Mouse (Mus musculus): Measurements from ENCODE around the gene Papolb. TPM values are rescaled to one million over a fixed set of nuclear protein-coding genes. Genes with fewer than 3 reads are reported as not detected.

Gene Papolb
- total and polyA plus RNA-seq, 3 experiments = not detected

DNA sequence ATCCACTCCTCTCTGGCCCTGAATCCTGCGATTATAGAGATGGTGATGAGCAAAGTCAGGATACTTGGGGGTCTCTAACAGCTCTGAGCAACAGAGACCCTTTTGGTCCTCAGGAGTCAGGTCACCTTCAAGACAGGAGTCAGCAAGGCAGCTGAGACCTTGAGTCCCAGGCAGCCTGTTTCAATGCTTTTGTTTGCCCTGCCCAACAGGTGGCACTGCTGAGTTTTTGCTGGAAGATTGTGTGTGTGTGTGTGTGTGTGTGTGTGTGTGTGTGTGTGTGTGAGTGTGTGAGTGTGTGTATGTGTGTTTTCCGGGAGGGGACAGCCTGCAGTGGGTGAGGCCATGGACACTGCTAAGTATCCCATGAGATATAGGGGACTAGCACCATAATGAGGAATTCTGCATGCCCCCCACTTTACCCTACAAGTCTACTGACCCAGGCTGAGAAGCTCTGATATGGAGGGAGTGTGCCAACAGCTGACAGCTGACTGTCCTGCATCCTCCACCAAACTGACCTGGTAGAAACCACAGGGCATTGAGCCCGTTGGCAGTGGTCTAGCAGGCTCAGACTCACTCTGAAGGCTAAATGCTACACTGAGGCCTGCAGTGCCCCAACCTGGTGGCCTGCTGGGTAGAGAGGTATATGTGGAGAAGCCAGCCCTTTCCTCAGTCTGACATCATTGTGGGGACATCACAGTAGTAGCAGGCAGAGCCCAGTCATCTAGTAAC, 24.0 kb downstream of the Papolb start:
- peak; percentile 27 for DNase-seq (ENCODE audit: low read depth, low spot score)
- Histone ChIP-seq H3K36me3 (ENCODE audit: control insufficient read depth in 1 of 2, insufficient read depth in 2 of 2, low read length in 2 of 2) (no peaks in the 10 kb centered on the region), H3K27ac (ENCODE audit: control insufficient read depth, low read depth, low read length) (no peak overlapping the region), H3K9ac (ENCODE audit: control insufficient read depth, low read depth, low read length, poor library complexity, severe bottlenecking) (no peak overlapping the region), H3K4me1 (ENCODE audit: control insufficient read depth in 1 of 2, insufficient read depth in 2 of 2, low read length in 2 of 2) (no peaks in the 10 kb centered on the region), H3K79me2 (ENCODE audit: control insufficient read depth, insufficient read depth, low read length, poor library complexity) (no peaks in the 10 kb centered on the region), H3K9me3 (replicated peaks; ENCODE audit: insufficient read depth, low read length) (no peaks in the 10 kb centered on the region), H3K4me3 (ENCODE audit: control insufficient read depth in 1 of 2, insufficient read depth in 1 of 2, low read depth in 2 of 2, low read length in 2 of 2) (no peak overlapping the region), H3K27me3 (ENCODE audit: control insufficient read depth in 1 of 2, insufficient read depth in 2 of 2, low read length in 2 of 2) (no peaks in the 10 kb centered on the region; a peak in 1 of 4 replicates)
- TF ChIP-seq TCF12 (IDR thresholded peaks at IDR 0.05; ENCODE audit: low read depth, low read length) (no peak), MYC (IDR thresholded peaks at IDR 0.05; ENCODE audit: low read depth, low read length) (no peak), CHD2 (IDR thresholded peaks at IDR 0.05; ENCODE audit: low read length) (no peak), MAZ (IDR thresholded peaks at IDR 0.05; ENCODE audit: low read depth, low read length) (no peak), HCFC1 (IDR thresholded peaks at IDR 0.05; ENCODE audit: low read depth, low read length) (no peak), SMC3 (IDR thresholded peaks at IDR 0.05; ENCODE audit: low read depth, low read length) (peak; percentile 22; the same call in 1 of the 2 replicates), SIN3A (IDR thresholded peaks at IDR 0.05; ENCODE audit: low read length) (no peak), ZMIZ1 (IDR thresholded peaks at IDR 0.05; ENCODE audit: low read depth, low read length) (no peak), KAT2A (conservative IDR thresholded peaks at IDR 0.05; ENCODE audit: low read depth, low read length) (no peak), CTCF (IDR thresholded peaks at IDR 0.05 in 2 of 3, conservative IDR thresholded peaks at IDR 0.05 in 1 of 3; ENCODE audit: control insufficient read depth in 1 of 3, insufficient read depth in 1 of 3, low read depth in 2 of 3, low read length in 3 of 3, poor library complexity in 1 of 3, severe bottlenecking in 1 of 3) (peak in 2 of 3 experiments; percentile 40 to 46; a peak in 4 of 6 replicates), TAL1 (IDR thresholded peaks at IDR 0.05; ENCODE audit: low read length) (no peak), GABPA (IDR thresholded peaks at IDR 0.05; ENCODE audit: low read depth, low read length) (no peak), MYB (IDR thresholded peaks at IDR 0.05; ENCODE audit: low read depth, low read length) (no peak), JUND (IDR thresholded peaks at IDR 0.05; ENCODE audit: low read depth, low read length) (no peak)

DNA sequence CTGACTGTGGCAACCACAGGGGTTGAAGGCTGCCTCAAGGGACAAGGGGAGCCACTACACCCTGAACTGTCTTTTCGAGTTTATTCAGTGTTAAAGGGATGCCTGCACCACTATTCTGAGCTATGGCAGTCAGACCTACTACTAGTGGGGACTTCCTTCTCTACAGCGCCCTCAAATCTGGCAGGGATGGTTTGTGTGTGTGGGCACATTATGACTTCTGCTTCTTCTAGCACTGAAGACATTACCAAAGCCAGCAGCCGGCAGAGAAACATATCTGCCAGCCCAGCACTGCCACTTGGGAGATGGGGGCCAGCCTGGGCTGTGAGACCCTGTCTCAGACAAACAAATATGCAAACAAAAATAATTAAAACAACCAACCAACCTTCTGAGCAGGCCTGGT, 25.7 kb downstream of the Papolb start:
- no peaks in the 10 kb centered on the region for H3K4me1 ChIP-seq (ENCODE audit: control insufficient read depth in 1 of 2, insufficient read depth in 2 of 2, low read length in 2 of 2)
- no peaks in the 10 kb centered on the region for H3K79me2 ChIP-seq (ENCODE audit: control insufficient read depth, insufficient read depth, low read length, poor library complexity)
- no peaks in the 10 kb centered on the region for H3K27me3 ChIP-seq (ENCODE audit: control insufficient read depth in 1 of 2, insufficient read depth in 2 of 2, low read length in 2 of 2)
- no peak for DNase-seq (ENCODE audit: low read depth, low spot score)
- H3K4me3 ChIP-seq (ENCODE audit: control insufficient read depth in 1 of 2, insufficient read depth in 1 of 2, low read depth in 2 of 2, low read length in 2 of 2) = no peak overlapping the region
- no peaks in the 10 kb centered on the region for H3K36me3 ChIP-seq (ENCODE audit: control insufficient read depth in 1 of 2, insufficient read depth in 2 of 2, low read length in 2 of 2)
- H3K27ac ChIP-seq (ENCODE audit: control insufficient read depth, low read depth, low read length) = no peak overlapping the region
- TF ChIP-seq UBTF (IDR thresholded peaks at IDR 0.05; ENCODE audit: borderline replicate concordance, insufficient read depth, low read depth, low read length) (no peak), CTCF (IDR thresholded peaks at IDR 0.05 in 2 of 3, conservative IDR thresholded peaks at IDR 0.05 in 1 of 3; ENCODE audit: control insufficient read depth in 1 of 3, insufficient read depth in 1 of 3, low read depth in 2 of 3, low read length in 3 of 3, poor library complexity in 1 of 3, severe bottlenecking in 1 of 3) (no peak), SIN3A (IDR thresholded peaks at IDR 0.05; ENCODE audit: low read length) (no peak), SMC3 (IDR thresholded peaks at IDR 0.05; ENCODE audit: low read depth, low read length) (no peak), ZC3H11A (IDR thresholded peaks at IDR 0.05; ENCODE audit: low read depth, low read length) (no peak), USF1 (IDR thresholded peaks at IDR 0.05; ENCODE audit: low read depth, low read length) (no peak), GABPA (IDR thresholded peaks at IDR 0.05; ENCODE audit: low read depth, low read length) (no peak), USF2 (IDR thresholded peaks at IDR 0.05; ENCODE audit: borderline replicate concordance in 1 of 2, insufficient read depth in 1 of 2, low read depth in 1 of 2, low read length in 2 of 2) (no peak), ETS1 (IDR thresholded peaks at IDR 0.05; ENCODE audit: low read depth, low read length) (no peak), MAZ (IDR thresholded peaks at IDR 0.05; ENCODE audit: low read depth, low read length) (no peak), GATA1 (IDR thresholded peaks at IDR 0.05; ENCODE audit: low read depth, low read length) (no peak), ZKSCAN1 (IDR thresholded peaks at IDR 0.05; ENCODE audit: low read depth, low read length) (no peak), JUND (IDR thresholded peaks at IDR 0.05; ENCODE audit: low read depth, low read length) (no peak), POLR2AphosphoS2 (IDR thresholded peaks at IDR 0.05; ENCODE audit: low read length) (no peak), RCOR1 (IDR thresholded peaks at IDR 0.05; ENCODE audit: low read depth, low read length) (no peak), TBP (IDR thresholded peaks at IDR 0.05; ENCODE audit: low read depth, low read length) (no peak), TCF12 (IDR thresholded peaks at IDR 0.05; ENCODE audit: low read depth, low read length) (no peak)
- H3K9ac ChIP-seq (ENCODE audit: control insufficient read depth, low read depth, low read length, poor library complexity, severe bottlenecking) = no peak overlapping the region
- H3K9me3 ChIP-seq (replicated peaks; ENCODE audit: insufficient read depth, low read length) = no peaks in the 10 kb centered on the region
